Mouse (Mus musculus): ENCODE measurements around the gene Plekha7.

Plekha7 gene

DNA sequence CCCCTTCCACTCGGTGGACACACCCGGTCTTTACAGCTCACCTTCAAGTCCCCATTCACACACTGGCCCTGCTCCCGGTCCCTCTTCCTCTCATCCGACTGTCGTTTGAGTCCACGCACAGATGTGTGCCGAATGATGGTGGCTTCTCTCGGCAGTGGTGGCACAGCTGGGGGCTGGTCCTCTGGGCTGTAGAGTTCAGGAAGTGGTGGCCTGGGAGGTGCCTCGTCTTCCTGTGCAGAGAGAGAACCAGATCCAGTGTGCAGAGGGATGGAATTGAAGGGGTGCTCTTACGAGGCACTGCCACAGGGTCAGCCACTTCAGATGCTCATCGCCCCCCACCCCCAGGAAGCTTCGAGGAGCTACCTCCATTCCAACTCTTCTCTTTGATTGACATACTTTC lies 171.0 kb downstream of the Plekha7 start:
- in situ Hi-C loops (cut with MboI; ENCODE audit: low sequenced_read_pairs), result no loop called here

DNA sequence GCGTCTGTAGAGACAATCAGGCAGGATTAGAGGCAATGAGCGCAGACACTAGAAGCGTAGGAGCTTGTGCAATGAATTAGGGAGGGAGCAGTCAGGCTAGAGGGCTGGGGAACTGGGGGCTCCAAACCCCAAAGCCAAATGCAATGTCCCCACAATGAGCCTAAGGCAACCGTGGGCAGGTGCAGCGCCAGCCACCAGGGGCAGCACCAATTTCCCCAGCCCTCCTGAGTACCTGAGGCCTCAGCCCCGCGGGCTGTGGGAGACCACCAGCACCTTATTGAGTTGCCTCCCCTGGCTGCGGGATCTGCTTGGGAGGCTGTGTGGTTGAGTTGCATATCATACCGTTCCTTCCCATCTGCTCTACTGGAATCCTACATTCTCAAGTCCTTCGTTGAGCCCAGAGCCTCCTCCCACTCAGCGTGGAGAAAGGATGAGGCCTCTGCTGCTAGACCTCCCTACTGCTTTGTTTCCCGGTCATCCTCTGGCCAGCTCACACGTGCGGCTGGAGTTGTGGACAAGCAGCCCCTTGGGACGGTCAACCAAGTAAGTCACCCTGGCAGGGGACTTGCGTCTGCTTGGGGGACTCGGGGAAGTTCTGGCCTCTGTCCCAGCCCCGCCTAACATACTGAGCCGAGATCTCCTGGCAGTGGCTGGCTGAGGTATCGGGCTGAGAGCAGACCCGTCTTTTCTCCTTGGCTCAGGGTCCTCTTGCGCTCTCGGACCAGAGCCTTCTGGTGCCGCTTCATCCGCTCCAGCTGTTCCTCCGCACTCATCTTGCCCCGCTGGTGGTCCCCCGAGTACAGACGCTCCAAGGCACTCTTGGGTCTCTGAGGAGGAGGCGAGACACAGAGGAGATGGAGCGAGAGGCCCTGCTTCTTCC lies 173.5 kb downstream of the Plekha7 start:
- in situ Hi-C loops (cut with MboI; ENCODE audit: low sequenced_read_pairs), result no loop called here

DNA sequence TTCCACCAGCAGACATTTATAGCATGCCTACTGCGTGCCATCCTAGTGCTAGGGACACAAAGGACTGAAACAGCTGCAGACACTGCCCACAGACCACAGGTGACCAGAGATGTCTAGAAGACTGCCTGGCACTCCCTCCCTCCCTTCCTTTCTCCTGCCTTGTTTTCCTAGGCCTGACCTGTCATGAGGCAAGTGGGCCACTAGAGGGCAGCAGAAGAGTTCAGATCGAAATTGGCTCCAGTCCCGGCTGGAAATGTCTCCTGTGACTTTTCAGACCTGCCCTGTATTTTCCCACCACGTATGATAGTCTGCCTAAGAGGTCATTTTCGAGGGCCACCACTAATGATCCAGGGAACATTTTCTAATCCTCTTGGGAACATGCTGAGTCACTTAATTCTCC lies 176.1 kb downstream of the Plekha7 start:
- in situ Hi-C loops (cut with MboI; ENCODE audit: low sequenced_read_pairs), result no loop called here

DNA sequence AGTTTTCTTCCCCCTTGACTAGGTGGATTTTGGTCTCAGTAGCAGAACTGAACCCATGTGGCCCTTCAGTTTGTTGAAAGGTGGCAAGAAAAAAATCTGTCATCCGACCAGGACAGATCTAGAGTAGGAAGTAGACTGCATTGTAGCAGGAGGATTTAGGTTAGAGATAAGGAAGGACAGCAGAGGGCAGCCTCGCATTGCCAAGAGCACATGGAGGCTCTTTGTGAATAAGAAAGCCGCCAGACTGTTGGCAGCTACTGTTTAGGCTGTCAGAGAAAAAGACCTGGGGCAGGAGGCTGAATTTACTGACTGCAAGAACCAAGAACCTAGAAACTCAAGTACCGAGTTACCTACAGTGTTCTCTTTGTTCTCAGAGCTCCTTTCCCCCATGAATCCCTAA lies 176.8 kb downstream of the Plekha7 start:
- in situ Hi-C loops (cut with MboI; ENCODE audit: low sequenced_read_pairs), result no loop called here

DNA sequence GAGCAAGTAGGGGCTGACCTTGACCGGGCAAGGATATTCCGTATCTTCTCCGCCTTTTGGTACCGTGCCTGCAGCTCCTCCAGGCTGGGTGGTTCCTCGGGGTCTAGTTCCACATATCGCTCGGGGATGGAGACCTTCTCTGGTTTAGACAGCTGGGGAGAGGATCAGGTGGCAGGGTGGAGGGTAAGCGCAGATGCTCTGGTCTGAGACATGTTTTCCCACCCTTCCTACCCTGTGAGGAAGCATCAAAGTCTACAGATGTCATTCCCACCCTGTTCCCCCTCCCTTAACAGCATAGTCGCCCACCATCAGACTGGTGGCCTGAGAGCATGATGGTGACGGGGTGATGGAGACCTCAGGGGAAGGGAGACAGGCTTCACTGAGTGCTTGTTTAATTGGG lies 178.8 kb downstream of the Plekha7 start:
- in situ Hi-C loops (cut with MboI; ENCODE audit: low sequenced_read_pairs), result no loop called here

DNA sequence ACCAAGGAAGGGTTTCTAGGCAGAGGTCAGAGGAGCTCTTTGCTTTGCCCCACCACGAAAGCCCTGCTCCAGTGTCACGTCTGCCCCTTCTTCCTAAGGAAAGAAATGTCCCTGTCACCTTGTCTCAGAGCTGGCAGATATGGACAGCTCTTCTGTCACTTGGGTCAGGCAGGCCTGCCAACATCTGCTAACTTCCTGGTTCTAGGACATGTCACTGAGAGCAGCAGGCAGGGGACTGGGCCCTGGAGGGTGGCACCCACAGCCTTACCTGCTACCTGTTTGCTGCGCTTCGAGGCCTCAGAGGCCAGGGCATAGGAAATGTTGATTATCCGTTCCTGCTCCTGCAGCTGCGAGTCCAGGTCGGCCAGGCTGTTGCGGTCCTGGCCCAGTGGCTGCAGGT lies 179.9 kb downstream of the Plekha7 start:
- in situ Hi-C loops (cut with MboI; ENCODE audit: low sequenced_read_pairs), result no loop called here

DNA sequence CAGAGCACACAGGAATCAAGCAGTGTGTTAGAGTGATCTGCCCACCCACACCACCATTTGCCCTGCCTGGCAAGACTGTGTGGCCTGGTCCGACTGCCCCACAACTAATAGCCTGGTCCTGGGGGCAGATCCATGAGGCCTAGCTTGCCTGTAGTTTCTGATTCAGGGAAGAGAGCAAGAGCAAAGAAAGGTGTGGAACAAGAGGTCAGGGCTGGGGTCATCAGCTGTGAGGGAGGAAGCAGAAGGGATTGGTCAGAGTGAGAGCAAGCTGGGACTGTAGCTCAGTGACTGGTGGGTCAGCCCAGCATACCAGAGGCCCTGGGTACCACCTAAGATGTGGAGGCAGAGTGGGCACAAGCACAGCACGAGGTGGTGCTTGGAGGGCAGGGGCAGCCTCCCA lies 181.1 kb downstream of the Plekha7 start:
- in situ Hi-C loops (cut with MboI; ENCODE audit: low sequenced_read_pairs), result no loop called here

DNA sequence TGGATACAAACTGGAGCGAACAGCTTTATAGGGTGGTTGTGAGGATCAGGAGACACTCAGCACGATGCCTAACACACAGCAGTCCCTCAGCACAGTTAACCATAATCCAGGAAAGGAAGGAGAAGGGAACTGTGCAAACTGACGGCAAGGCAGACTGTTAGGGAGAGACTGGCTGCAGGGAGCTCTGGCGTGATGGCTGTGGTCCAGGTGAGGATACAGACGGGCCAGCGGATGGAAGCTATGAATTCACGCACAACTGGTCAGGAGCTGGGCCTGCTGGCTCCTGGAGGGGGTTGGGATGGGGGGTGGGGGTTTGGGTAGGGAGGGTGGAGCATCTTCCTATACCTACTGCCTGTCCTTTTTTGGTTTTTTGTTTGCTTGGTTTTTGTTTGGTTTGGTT lies 182.5 kb downstream of the Plekha7 start:
- in situ Hi-C loops (cut with MboI; ENCODE audit: low sequenced_read_pairs), result no loop called here

DNA sequence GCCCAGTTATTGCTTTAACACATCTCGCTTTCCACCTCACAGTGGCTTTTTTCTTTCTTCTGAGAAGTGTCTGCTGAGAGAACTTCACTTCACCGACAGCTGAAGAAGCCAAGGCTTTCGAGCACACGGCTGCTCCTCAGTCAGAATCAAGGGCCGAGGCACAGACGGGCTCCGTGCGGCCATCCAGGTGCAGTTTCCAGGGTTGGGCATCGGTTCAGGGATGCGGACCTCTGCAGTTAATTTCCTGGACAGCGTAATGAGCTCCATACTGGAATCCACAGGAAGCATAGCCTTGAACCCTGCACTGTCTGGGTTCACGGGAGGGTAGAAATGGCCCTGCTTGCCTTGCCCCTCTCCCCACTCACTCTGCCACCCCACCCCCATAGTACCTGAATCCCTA lies 184.1 kb downstream of the Plekha7 start:
- in situ Hi-C loops (cut with MboI; ENCODE audit: low sequenced_read_pairs), result no loop called here

DNA sequence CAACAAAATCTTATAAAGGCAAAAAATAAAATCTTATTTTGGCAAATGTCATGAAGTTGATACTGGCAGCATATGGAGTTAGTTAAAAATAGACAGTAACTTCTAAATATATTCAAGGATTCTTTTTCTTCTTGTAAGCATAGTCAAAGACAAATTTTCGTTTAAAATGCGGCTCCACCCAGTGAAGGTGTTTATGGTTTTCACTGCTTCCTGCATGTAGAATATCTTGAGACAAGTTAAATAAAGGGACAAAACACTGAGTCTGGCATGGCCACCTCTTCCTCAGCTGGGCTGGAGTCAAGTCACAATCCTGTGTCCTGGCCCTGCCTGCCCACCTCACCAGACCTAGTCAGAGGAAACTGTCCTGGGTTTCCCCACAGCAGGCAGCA lies 184.6 kb downstream of the Plekha7 start:
- in situ Hi-C loops (cut with MboI; ENCODE audit: low sequenced_read_pairs), result no loop called here

DNA sequence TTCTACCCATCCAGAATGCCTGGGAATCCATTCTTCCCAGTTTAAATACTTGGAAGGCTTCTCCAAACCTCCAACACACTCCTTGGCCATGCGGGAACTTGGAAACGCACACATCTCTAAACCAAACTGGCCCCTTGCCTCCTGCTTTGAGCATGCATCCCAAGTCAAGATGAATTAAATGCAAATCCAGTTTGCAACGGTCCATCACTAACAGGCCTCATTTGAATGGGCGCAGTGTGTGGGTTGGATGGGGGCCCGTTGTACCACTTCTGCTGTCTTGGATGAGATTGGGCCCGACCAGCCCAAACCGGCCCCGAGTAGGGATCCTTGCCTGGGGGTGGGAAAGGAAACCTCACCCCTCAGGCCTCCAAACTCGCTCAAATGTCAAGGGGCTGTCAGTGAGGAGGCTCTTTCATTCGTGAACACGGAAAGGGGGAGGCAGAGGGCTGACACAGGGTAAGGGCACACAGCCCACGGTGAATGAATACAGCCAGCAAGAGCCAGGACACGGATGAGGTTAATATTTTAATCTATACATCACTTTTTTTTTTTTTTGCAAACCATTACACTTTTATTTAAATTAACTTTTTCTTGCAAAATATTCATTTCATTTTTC lies 185.1 kb downstream of the Plekha7 start:
- in situ Hi-C loops (cut with MboI; ENCODE audit: low sequenced_read_pairs), result no loop called here

DNA sequence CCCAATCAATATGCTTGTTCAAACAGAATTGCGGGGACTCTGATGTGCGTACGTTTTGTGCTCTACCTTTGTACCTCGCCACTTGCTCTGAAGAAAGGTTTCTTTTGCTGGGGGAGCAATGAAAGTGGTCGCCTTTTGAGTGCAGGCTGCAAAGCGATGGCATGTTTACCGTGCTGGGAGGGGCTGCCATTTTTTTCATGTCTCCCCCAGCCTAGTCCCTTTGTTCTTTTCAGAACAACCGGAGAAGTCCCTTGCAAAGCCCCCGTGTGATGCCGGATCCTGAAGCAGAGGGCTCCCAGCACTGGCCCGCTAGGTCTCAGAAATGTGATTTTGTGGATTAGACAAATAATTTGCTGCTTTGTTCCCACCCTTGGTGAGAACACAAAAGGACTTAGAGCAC lies 187.0 kb downstream of the Plekha7 start:
- in situ Hi-C loops (cut with MboI; ENCODE audit: low sequenced_read_pairs), result no loop called here

DNA sequence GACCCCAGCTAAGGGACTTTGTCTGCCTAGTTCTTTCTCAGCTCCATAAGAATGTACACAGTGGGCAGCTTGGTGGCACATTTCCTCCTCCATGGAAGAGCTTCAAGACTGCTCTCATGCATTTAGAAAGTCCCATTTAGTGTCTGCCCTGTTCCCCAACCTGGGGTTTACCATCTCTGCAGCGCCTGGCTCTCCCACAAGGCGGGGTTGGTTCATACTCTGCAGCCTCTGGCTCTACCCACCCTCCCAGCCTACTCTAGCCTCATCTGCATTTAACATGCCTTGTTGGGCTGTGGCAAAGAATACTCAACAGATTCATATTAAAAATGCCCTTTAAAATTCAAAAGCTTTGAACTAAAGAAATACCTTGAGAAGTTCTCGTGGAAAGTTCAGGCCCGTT lies 187.4 kb downstream of the Plekha7 start:
- in situ Hi-C loops (cut with MboI; ENCODE audit: low sequenced_read_pairs), result no loop called here

DNA sequence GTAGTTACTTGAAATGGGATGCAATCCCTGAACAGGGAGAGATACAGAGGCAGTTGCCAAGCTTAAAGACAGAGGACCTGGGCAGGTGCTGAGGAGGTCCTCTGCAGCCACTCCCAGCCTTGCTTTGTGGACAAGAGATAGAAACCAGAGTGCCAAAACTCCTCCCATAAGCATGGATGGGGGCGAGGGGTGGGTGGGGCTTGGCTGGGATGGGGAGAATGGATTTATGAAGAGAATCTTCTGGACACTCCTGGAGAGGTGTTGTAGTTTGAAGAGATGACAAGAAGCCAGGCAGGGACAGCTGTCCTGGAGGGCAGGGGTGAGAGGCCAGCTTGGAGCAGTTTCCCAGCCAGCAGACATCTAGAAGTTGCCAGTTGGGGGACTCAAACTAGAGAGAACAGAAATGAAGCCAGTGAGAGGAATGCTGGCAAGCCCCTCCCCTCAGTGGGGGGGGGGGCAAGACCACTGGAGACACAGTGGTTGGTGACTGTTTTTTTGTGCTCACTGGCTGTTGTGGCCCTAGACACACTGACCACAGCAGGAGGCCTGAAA lies 188.8 kb downstream of the Plekha7 start:
- in situ Hi-C loops (cut with MboI; ENCODE audit: low sequenced_read_pairs), result no loop called here

DNA sequence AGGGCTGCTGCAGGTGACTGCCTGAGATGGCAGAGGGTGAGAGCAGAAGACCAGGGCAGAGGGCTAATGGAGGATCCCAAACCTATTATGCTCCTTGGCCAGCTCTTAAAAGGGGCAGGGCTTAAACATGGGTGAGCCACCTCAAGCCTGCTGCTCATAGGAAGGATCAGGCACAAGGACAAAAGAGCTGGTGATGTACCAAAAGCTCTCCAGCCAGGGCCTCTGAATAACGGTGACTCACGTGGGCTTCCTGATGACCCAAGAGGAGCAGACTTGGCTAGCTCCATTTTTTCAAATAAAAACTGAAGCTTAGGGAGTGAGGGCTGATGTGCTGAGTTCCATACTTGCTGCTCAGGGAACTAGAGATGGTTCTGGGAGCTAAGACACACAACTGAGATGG lies 192.2 kb downstream of the Plekha7 start:
- in situ Hi-C loops (cut with MboI; ENCODE audit: low sequenced_read_pairs), result no loop called here

DNA sequence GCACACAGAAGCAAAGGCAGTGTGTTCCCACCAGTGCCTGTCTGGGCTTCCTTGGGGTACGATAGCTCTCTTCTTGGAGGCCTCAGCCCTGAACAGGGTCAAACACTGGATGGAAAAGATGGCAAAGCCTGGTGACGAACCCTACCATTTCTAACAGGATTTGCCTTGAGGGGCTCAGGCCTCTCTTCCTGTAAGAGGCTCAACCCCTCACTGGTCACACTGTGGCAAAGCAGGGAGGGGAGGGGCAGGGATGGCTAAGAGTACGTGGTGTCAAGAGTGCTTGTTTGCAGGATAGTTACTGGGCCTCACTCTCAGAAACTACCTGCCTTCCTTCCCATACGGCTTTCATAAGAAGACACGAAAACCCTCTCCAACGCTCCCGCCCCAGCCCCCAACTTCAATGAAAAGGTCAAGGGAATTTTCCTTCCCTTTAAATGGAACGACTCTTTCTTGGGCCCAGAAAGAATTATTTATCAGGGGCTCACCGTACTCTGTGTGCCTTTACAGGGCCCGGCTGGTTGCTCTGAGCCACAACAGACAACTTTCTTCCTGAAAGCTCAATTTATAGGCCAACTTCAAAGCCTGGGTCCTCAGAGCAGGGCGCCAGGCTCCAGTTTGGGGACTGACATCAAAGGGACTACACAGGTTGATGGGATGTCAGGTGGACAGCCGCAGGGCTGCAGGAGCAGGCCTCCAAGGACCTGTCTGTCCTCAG lies 192.8 kb downstream of the Plekha7 start:
- in situ Hi-C loops (cut with MboI; ENCODE audit: low sequenced_read_pairs), result no loop called here

DNA sequence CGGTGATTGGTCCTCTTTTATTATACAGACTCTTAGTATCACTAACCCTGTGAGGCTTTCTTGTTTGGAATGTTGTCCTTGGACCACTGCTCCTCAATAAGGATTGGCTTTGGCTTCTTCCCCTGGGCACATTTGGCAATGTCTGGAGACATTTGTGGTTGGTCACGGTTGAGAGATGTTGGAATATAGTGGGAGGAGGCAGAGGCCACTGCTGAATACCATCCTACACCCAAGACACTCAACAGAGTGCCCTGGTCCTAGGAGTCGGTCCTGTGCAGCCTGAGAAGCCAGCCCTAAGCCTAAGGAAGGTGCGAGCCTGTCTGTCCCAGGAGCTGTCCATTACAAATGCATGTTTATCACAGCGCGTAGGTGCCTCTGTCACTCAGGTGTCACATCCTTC lies 196.6 kb downstream of the Plekha7 start:
- in situ Hi-C loops (cut with MboI; ENCODE audit: low sequenced_read_pairs), result no loop called here

DNA sequence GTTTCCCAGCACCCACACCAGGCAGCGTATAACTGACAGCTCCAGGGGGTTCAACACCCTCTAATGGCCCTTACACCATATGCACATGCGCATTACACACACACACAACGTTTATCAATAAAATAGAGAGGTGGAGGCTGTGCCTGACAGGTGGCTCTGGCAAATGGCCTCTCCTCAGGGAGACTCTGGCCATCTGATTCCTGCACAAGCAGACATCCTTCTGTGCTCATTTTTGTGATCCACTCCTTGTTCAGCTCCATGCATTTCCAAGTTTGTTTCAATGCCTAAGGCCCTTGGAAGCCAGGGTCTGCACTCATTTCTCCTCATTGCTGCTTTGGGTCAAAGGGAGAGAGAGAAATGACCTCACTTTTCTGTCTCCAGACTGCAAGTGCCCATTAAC lies 197.5 kb downstream of the Plekha7 start:
- in situ Hi-C loops (cut with MboI; ENCODE audit: low sequenced_read_pairs), result no loop called here

DNA sequence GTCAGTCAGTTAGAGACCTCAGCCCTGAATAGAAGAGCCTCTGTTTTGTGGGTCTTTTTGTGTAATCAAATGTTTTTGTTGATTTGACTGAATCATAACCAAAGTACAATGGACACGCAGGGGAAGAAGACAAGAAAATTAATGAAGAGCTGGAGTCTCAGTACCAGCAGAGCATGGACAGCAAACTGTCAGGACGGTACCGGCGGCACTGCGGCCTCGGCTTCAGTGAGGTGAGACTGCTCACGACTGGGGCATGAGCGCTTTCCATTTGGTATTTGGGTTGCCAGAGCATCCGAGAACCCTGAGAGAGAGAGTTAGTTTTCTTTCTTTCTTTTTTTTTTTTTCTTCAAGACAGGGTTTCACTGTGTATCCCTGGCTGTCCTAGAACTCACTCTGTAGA lies 205.1 kb downstream of the Plekha7 start:
- in situ Hi-C loops (cut with MboI; ENCODE audit: low sequenced_read_pairs), result no loop called here

DNA sequence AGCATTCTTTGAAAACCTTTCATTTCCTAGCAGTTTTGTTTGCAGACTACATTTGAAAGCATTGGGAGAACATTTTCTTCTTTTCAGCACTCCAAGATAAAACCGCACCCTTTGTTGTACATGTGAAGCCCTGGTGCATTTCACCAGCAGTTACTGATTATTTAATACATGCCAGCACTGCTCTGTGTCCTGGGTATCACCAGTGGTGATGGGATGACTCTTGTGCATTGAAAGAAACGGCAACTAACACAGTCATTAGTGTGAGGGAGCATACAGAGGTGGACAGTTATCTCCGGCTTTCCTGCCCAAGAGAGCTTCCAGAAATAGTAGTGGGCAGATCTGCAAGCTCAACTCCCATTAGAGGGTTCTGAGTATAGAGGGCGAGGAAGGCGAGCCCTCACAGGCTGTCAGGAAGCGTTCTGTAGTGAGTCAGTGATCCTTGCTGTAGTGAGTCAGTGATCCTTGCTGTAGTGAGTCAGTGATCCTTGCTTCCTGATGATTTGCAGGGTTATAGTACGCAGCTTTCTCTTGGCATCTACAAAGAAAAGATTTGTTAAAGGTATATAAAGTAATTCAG lies 208.1 kb downstream of the Plekha7 start:
- in situ Hi-C loops (cut with MboI; ENCODE audit: low sequenced_read_pairs), result no loop called here

DNA sequence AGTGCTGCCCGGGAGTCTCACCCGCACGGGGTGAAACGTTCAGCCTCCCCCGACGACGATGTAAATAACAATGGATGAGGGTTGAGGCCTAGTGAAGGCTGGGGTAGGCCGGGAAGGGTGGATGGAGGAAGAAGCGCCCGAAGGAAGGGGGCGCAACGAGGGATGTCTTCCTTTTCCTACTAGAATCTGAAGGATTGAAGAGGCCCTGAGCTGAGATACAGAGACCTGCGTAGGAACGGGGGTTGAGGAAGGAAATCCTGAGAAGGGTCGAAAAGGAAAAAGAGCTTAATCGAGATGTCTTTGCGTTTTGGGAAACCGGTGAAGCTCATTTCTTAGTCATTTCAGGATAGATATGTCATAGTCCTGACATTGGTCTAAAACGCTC lies 214.7 kb downstream of the Plekha7 start:
- in situ Hi-C loops (cut with MboI; ENCODE audit: low sequenced_read_pairs), result no loop called here
